Mouse (Mus musculus): ENCODE results near the gene Trpd52l3. TPM values are rescaled to one million over a fixed set of nuclear protein-coding genes. Genes with fewer than 3 reads are reported as not detected.

The Trpd52l3 gene
- total RNA-seq (2023): not detected

GRCm38 (mm10) chr19:30003621-30004020 lies at the start of gene Trpd52l3:
Gene Trpd52l3 (plus strand): TSS chr19:30003790.

GRCm38 (mm10) chr19:30029894-30030635 lies 26.5 kb downstream of the Trpd52l3 start, which contains the start of gene Uhrf2:
Gene Uhrf2 (plus strand): TSS chr19:30030513.

Other genes starting within 250 kb of the Trpd52l3 start
- gene 9930021J03Rik, start 197.8 kb upstream of the Trpd52l3 start, total RNA-seq (2023): 10 to 100 TPM; 19.3 to 23.5 TPM
- gene Ranbp6, start 190.8 kb upstream of the Trpd52l3 start, total RNA-seq (2023): 10 to 100 TPM in 1 of 2 experiments, 1 to 10 TPM in 1; 9.8 to 11.4 TPM
- not detected for gene Il33, start 78.7 kb upstream of the Trpd52l3 start, total RNA-seq (2023)
- 10 to 100 TPM; 63.3 to 66.2 TPM for gene Uhrf2, start 26.7 kb downstream of the Trpd52l3 start, total RNA-seq (2023)
- under 1 TPM in 1 of 2 experiments, not detected in 1; 0.24 TPM for gene Gldc, start 171.6 kb downstream of the Trpd52l3 start, total RNA-seq (2023)
- gene Mbl2, start 229.2 kb downstream of the Trpd52l3 start, total RNA-seq (2023): not detected

Measured in monocyte, adult 59 days (primary cell).